ENCODE assay signal across 20 mouse cellular contexts in the genomic region with DNA sequence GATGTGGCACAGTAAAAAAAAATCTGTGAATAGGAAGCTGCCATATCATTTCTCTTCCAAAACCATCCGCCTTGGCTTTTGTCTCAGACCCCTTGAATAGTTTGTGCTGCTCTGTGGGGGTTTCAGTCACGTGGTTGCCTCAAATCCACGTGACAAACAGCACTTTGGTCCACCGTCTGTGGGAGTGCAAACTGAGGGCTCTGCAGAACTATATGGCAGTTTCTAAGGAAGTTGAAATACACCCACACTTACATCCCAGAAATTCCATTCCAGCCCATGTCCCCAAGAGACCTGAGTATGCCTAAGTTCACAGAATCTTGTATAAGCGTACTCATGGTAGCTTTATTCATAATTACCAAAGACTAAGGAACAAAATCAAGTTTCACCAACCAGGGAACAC.
DNase-seq lines count a peak whose midpoint lies in the region; ATAC-seq lines count a peak whose summit lies in the region.
"Had no signal": no experiment of that assay in that cellular context is flagged by ENCODE, and none has a peak within 500 bp of the region (broad histone marks: within the 10 kb centered on the region; RNA-seq: fewer than 3 reads in every experiment).

No protein-coding gene starts in this region.

- WGBS in forebrain, embryonic 15.5 days = 51% methylated on average over 5 of the region's 5 CpGs
- 59% methylated on average over 5 of the region's 5 CpGs for WGBS in forebrain, embryonic 12.5 days
- 54% methylated on average over 5 of the region's 5 CpGs for WGBS in kidney, embryonic 14.5 days

- no peaks in the 10 kb centered on the region for H3K27me3 ChIP-seq in forebrain, embryonic 15.5 days
- no peaks in the 10 kb centered on the region for H3K27me3 ChIP-seq in forebrain, embryonic 12.5 days
- H3K27me3 ChIP-seq in kidney, embryonic 14.5 days (ENCODE audit: control insufficient read depth, insufficient read depth, low read length) = no peaks in the 10 kb centered on the region
- H3K27me3 ChIP-seq: CH12.LX; embryonic facial prominence, embryonic 12.5 days; heart, embryonic 15.5 days had no signal

- H3K27ac ChIP-seq in forebrain, embryonic 15.5 days (replicated peaks) = peak overlapping the region; percentile 83
- no peak overlapping the region; the same call in 1 of the 2 replicates for H3K27ac ChIP-seq in forebrain, embryonic 12.5 days
- H3K27ac ChIP-seq in kidney, embryonic 14.5 days (ENCODE audit: low read depth, low read length) = no peak overlapping the region
- H3K27ac ChIP-seq: embryonic facial prominence, embryonic 12.5 days; heart, embryonic 15.5 days; hindbrain, embryonic 10.5 days had no signal

- no peak overlapping the region for H3K4me3 ChIP-seq in forebrain, embryonic 15.5 days
- H3K4me3 ChIP-seq in forebrain, embryonic 12.5 days (replicated peaks) = no peak overlapping the region
- H3K4me3 ChIP-seq in kidney, embryonic 14.5 days (ENCODE audit: low read length) = no peak overlapping the region
- H3K4me3 ChIP-seq: embryonic facial prominence, embryonic 12.5 days; heart, embryonic 15.5 days; hindbrain, embryonic 10.5 days; myocyte had no signal

- no peaks in the 10 kb centered on the region for H3K36me3 ChIP-seq in forebrain, embryonic 15.5 days
- no peaks in the 10 kb centered on the region for H3K36me3 ChIP-seq in forebrain, embryonic 12.5 days (replicated peaks)
- no peaks in the 10 kb centered on the region for H3K36me3 ChIP-seq in kidney, embryonic 14.5 days (ENCODE audit: control insufficient read depth, insufficient read depth, low read length)
- H3K36me3 ChIP-seq: embryonic facial prominence, embryonic 12.5 days; heart, embryonic 15.5 days; hindbrain, embryonic 10.5 days had no signal

- no peaks in the 10 kb centered on the region for H3K9me3 ChIP-seq in forebrain, embryonic 15.5 days
- no peaks in the 10 kb centered on the region for H3K9me3 ChIP-seq in forebrain, embryonic 12.5 days
- no peaks in the 10 kb centered on the region for H3K9me3 ChIP-seq in kidney, embryonic 14.5 days (ENCODE audit: control insufficient read depth, low read length)
- H3K9me3 ChIP-seq: embryonic facial prominence, embryonic 12.5 days; heart, embryonic 15.5 days; hindbrain, embryonic 10.5 days had no signal

- no peak overlapping the region for H3K4me2 ChIP-seq in forebrain, embryonic 15.5 days (replicated peaks)
- no peak overlapping the region for H3K4me2 ChIP-seq in forebrain, embryonic 12.5 days
- H3K4me2 ChIP-seq in kidney, embryonic 14.5 days (replicated peaks; ENCODE audit: low read depth, low read length) = no peak overlapping the region
- H3K4me2 ChIP-seq: embryonic facial prominence, embryonic 12.5 days; heart, embryonic 15.5 days had no signal

- H3K9ac ChIP-seq in forebrain, embryonic 15.5 days (replicated peaks) = no peak overlapping the region
- no peak overlapping the region for H3K9ac ChIP-seq in forebrain, embryonic 12.5 days
- no peak overlapping the region for H3K9ac ChIP-seq in kidney, embryonic 14.5 days (ENCODE audit: low read depth, low read length)
- H3K9ac ChIP-seq: embryonic facial prominence, embryonic 12.5 days; heart, embryonic 15.5 days had no signal

- no peak for ATAC-seq in forebrain, embryonic 15.5 days (replicated peaks)
- no peak for ATAC-seq in forebrain, embryonic 12.5 days (ENCODE audit: low FRiP score)
- no peak for ATAC-seq in kidney, embryonic 14.5 days (ENCODE audit: low FRiP score, low TSS enrichment)

- DNase-seq in retina, postnatal 1 day = peak; percentile 8
- DNase-seq in retina, embryonic 14.5 days (ENCODE audit: low spot score) = no peak
- DNase-seq in left cerebral cortex, adult 9 months (ENCODE audit: low spot score in 2 of 2) = peak; percentile 67 to 72
- peak; percentile 48 to 75 for DNase-seq in right cerebral cortex, postnatal 36 days (ENCODE audit: low spot score in 2 of 2)
- no peak for DNase-seq in layer of hippocampus, postnatal 25 days (ENCODE audit: extremely low spot score in 1 of 2, low spot score in 1 of 2)
- DNase-seq: adrenal gland, postnatal 10 days; cerebellum, adult 8-10 months; heart, adult 18-20 months; kidney, adult 8-10 months; lung, adult 18-20 months; lung, postnatal 4 days; midbrain, embryonic 14.5 days had no signal

- 0 out of 2 replicates have a peak, but pooled peaks cover 2% of the 10 kb centered on the region for H3K4me1 ChIP-seq in forebrain, embryonic 15.5 days
- H3K4me1 ChIP-seq in forebrain, embryonic 12.5 days = no peaks in the 10 kb centered on the region
- H3K4me1 ChIP-seq in kidney, embryonic 14.5 days (ENCODE audit: control insufficient read depth, insufficient read depth, low read length) = no peaks in the 10 kb centered on the region
- H3K4me1 ChIP-seq: embryonic facial prominence, embryonic 12.5 days; heart, embryonic 15.5 days; hindbrain, embryonic 10.5 days had no signal

Comparison
In these comparisons a context has a peak if more than half of its experiments do, and no peak if none do; other contexts are left out.
1. DNase-seq: peak in retina, postnatal 1 day (single experiment), left cerebral cortex, adult 9 months (2 of 2) and right cerebral cortex, postnatal 36 days (2 of 2); none in retina, embryonic 14.5 days (single experiment) and layer of hippocampus, postnatal 25 days (0 of 2).